Mouse (Mus musculus): ENCODE measurements around the gene Itih3. TPM values are rescaled to one million over a fixed set of nuclear protein-coding genes. Genes with fewer than 3 reads are reported as not detected.

The Itih3 gene
- polyA plus RNA-seq, 1 experiment from 2014 or later, result 2.2 TPM

Other genes starting within 250 kb of the Itih3 start
- gene Sfmbt1, start 208.9 kb downstream of the Itih3 start, polyA plus RNA-seq (2016; fragmentation: Nextera tagmentation; extraction: Ambion mirVana), result 11.5 and 12.0 TPM in 2 replicates
- gene Tmem110, start 98.2 kb downstream of the Itih3 start, polyA plus RNA-seq (2016; fragmentation: Nextera tagmentation; extraction: Ambion mirVana), result 19.1 and 21.1 TPM in 2 replicates
- 2.3 and 2.6 TPM in 2 replicates for gene Mustn1, start 44.6 kb downstream of the Itih3 start, polyA plus RNA-seq (2016; fragmentation: Nextera tagmentation; extraction: Ambion mirVana)
- 0.17 TPM in 1 of 2 replicates, not detected in the other for gene Itih4, start 37.3 kb downstream of the Itih3 start, polyA plus RNA-seq (2016; fragmentation: Nextera tagmentation; extraction: Ambion mirVana)
- gene Itih1, start 19.5 kb upstream of the Itih3 start, polyA plus RNA-seq (2016; fragmentation: Nextera tagmentation; extraction: Ambion mirVana), result 0.10 TPM in 1 of 2 replicates, not detected in the other
- gene Nek4, start 27.6 kb upstream of the Itih3 start, polyA plus RNA-seq (2016; fragmentation: Nextera tagmentation; extraction: Ambion mirVana), result 5.1 and 7.4 TPM in 2 replicates
- gene Glt8d1, start 77.6 kb upstream of the Itih3 start, polyA plus RNA-seq (2016; fragmentation: Nextera tagmentation; extraction: Ambion mirVana), result 55.8 and 57.1 TPM in 2 replicates
- 368 and 374 TPM in 2 replicates for gene Spcs1, start 77.9 kb upstream of the Itih3 start, polyA plus RNA-seq (2016; fragmentation: Nextera tagmentation; extraction: Ambion mirVana)
- gene Pbrm1, start 95.4 kb upstream of the Itih3 start, polyA plus RNA-seq (2016; fragmentation: Nextera tagmentation; extraction: Ambion mirVana), result 124 and 134 TPM in 2 replicates
- gene Gnl3, start 95.4 kb upstream of the Itih3 start, polyA plus RNA-seq (2016; fragmentation: Nextera tagmentation; extraction: Ambion mirVana), result 75.3 and 79.5 TPM in 2 replicates
- 62.6 and 68.6 TPM in 2 replicates for gene Smim4, start 205.2 kb upstream of the Itih3 start, polyA plus RNA-seq (2016; fragmentation: Nextera tagmentation; extraction: Ambion mirVana)
- 343 and 346 TPM in 2 replicates for gene Nt5dc2, start 207.3 kb upstream of the Itih3 start, polyA plus RNA-seq (2016; fragmentation: Nextera tagmentation; extraction: Ambion mirVana)
- 48.3 and 56.7 TPM in 2 replicates for gene Stab1, start 244.9 kb upstream of the Itih3 start, polyA plus RNA-seq (2016; fragmentation: Nextera tagmentation; extraction: Ambion mirVana)

All from heart, embryonic 12.5 days (tissue).